Mouse (Mus musculus): ENCODE measurements at regions not wholly inside any gene's neighbourhood (a gene's known extent, or its start where the extent isn't known, plus 50 kb on each side); places are given as distances from the start of the nearest gene placed in this dataset.

GRCm38 (mm10) chr6:7476907-7477306 is 77.8 kb upstream of the Tac1 start:
- DNase-seq = no peak

GRCm38 (mm10) chr6:7494299-7494698 is 60.4 kb upstream of the Tac1 start:
- no peak for DNase-seq

- DNase-seq = no peak
Measured at GRCm38 (mm10) chr6:7496766-7497165, 57.9 kb upstream of the Tac1 start.

All from cerebellum, postnatal 25 days (tissue).